Mouse (Mus musculus) skeletal muscle tissue, adult 2 months (tissue): Measurements from ENCODE around the gene Snrpd3.
A peak's percentile ranks its signal among the peaks of the same experiment; 100 is the strongest.
"Not testable (repeated sequence)": the region's sequence is repeated elsewhere in the genome, so short reads cannot be mapped to it uniquely, and the experiment has no call there.

Experiments used
- DNase-seq: peaks from one replicate; pipeline ENCODE4 v3.0.0-alpha.2; 2012; ENCODE audit warnings: low read depth, low spot score

Gene Snrpd3

GRCm38 (mm10) chr10:75501641-75502040 lies 15.7 kb upstream of the Snrpd3 start:
- no peak for DNase-seq

DNA sequence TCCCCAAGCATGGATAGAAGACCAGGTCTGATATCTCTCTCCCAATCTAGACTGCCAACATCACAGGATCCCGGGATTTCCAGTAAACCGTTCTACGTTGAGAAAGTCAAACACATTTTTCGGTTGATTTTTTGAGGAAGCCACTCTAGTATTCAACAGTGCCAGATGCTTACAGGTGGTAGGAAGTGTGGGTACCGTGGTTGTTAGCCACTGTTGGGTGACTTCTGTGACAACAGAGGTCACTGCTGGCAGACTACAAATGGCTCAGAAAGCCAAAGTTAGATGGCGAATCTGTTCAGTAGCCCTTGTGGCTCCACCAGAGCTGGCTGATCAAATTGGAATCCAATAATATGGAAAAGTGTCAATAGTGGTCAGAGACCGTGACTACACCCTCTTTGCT lies 13.7 kb upstream of the Snrpd3 start:
- DNase-seq: no peak

- peak; percentile 57 for DNase-seq
Observed at GRCm38 (mm10) chr10:75504234-75505129, 12.9 kb upstream of the Snrpd3 start.

- DNase-seq: no peak
Observed at GRCm38 (mm10) chr10:75505130-75505495, 12.2 kb upstream of the Snrpd3 start.

- DNase-seq: not testable (repeated sequence)
Observed at GRCm38 (mm10) chr10:75505928-75506327, 11.4 kb upstream of the Snrpd3 start.

DNA sequence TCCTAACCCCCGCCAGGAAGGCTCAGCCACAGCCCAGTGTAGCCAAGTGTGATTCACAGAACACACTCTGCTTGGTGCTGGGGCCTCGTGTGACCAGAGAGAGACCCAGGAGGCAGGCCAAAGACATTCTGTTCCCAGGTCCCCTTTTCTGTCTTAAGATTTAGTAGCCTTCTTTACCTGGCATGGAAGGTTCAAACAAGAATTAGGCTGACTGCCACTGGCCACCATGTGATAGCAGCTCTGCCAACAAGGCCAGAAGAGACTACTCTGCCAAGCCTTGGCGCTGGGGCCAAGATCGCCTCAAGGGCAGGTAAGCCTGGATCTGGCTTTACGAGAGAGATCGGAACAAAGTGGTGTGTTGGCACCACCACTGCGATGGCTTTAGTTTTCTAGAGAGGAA lies 6.9 kb upstream of the Snrpd3 start:
- peak; percentile 94 for DNase-seq

- no peak for DNase-seq
Observed at GRCm38 (mm10) chr10:75511060-75511459, 6.3 kb upstream of the Snrpd3 start.

DNA sequence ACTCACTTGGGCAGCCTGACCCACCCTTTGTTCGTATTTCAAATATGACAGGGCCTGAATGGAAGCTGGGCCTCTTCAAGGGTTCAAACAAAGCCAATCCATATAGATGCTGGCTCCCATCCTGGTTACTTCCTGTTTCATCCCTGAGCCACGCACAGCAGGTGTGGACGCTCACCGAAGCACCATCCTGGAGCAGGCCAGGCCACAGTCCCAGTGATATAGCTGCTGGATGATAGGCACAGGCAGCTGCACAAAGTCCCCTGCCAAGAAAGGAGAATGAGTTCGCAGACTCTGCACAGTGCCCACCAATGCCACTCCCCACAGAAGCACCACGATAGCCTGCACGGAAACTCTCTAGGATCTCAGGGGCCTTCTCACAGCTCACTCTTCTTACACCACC lies 5.5 kb upstream of the Snrpd3 start:
- DNase-seq: peak; percentile 73

DNA sequence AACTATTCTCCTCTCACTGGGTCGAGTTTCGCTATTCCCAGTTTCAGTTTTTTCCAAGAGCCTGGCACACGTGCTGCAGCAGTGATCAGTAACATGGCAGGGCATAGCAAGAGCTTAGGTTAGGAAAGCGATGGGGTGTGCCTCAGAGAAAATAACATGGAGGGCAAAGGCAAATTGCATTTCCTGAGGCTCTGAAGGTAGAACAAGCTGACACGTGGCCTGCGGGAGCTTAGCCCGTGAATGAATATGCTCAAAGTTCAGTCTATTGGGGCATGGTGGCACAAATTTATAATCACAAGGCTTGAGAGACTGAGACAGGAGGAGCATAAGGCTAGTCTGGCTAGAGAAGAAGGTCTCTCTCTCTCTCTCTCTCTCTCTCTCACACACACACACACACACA lies 4.6 kb upstream of the Snrpd3 start:
- no peak for DNase-seq

- DNase-seq: no peak
Observed at GRCm38 (mm10) chr10:75513306-75514067, 3.9 kb upstream of the Snrpd3 start.

DNA sequence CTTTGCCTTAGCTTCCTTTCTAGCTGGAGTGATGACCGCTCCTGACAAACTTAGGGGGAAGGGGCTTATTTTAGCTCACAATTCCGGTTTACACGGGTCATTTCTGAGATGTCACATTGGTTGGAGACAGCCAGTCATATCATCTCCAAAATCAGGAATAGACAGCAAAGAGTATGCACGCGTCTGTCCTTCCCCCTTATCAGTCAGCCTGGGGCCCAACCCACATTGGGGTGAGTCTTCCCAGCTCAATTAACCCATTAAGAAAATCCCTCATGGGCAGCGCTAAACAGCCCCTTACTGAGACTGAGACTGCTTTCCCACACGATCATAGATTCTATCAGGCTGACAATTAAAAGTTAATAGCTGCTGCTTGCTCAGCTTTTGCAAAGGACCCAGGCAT lies 3.0 kb upstream of the Snrpd3 start:
- no peak for DNase-seq

GRCm38 (mm10) chr10:75515216-75516037 lies 1.9 kb upstream of the Snrpd3 start:
- no peak for DNase-seq

DNA sequence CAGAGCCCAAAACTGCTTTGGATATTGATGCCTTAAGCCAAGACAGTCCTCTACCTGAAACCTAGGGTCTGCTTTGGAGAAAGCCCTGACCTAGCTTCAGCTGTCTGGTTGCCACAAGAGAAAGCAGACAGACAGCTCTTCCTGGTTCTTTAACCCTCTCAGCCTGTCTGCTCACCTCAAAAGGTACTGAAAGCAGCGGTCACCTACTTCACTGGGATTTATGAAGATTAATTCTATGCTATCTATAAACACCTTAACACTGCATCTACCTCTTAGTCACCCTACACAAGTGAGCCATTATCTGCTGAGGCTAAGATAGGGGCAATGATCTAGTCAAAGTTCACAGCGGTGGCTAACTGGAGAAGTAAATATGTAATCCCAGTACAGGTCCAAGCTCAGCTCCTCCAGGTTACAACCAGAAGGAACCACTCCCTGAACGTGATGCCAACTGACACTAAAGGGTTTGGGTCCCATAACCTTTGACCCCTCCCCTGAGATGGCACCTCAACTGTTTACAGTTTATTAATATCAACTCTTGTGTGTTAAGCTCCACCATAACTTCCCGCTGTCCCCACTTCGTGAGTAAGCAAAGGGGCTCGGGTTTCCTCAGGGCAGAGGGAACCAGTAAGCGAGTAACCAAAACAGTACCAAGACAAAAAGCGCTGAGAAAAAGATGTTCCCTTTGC lies 1.2 kb upstream of the Snrpd3 start:
- peak; percentile 51 for DNase-seq

- DNase-seq: no peak
Observed at GRCm38 (mm10) chr10:75516724-75517072, 653 bp upstream of the Snrpd3 start.

DNA sequence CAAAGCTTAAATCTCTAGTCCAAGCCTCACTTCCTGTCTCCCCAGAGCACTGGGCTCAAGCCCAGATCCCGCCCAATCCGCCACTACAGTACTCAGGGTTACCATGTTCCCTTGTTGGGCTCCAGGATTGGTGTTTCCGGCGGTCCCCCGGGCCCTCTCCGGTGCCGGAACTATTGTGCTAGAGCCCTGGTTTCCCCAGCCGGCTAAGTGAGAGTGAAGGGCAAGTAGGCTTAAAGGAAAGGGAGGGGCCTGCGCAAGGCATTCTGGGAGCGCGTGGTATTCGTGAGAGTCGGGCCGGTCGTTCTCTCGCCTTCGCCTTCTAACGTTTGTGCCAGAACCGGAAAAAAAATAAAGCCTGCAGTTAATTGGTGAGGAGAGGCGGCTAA lies 400 bp downstream of the Snrpd3 start, which contains the start of gene Gucd1:
Gene Gucd1 (minus strand): TSS at position 215 of the 386 bp plus-strand sequence.
- DNase-seq: peak; percentile 95

GRCm38 (mm10) chr10:75520581-75520980 lies 3.2 kb downstream of the Snrpd3 start:
- no peak for DNase-seq

GRCm38 (mm10) chr10:75521643-75522042 lies 4.3 kb downstream of the Snrpd3 start:
- DNase-seq: no peak

GRCm38 (mm10) chr10:75525450-75525849 lies 8.1 kb downstream of the Snrpd3 start:
- not testable (repeated sequence) for DNase-seq

DNA sequence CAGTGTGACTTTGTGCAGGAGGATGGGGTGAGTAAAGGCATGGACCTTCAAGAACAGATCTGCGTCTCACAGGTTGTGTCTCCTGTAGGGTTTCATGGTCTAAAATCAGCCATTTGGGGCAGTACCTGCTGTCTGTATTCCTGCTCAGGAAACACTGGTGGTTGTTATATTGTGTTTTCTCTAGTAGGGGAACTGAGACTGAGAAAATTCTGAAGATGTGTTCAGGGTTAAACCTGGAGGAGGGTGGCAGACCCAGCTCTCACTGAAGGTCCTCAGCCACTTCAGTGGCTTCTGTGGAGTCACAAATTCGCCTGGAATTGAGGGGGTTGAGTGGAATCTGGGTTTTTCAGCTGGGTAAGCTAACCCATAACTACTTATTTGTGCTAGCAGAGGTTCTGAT lies 13.0 kb downstream of the Snrpd3 start:
- DNase-seq: no peak

DNA sequence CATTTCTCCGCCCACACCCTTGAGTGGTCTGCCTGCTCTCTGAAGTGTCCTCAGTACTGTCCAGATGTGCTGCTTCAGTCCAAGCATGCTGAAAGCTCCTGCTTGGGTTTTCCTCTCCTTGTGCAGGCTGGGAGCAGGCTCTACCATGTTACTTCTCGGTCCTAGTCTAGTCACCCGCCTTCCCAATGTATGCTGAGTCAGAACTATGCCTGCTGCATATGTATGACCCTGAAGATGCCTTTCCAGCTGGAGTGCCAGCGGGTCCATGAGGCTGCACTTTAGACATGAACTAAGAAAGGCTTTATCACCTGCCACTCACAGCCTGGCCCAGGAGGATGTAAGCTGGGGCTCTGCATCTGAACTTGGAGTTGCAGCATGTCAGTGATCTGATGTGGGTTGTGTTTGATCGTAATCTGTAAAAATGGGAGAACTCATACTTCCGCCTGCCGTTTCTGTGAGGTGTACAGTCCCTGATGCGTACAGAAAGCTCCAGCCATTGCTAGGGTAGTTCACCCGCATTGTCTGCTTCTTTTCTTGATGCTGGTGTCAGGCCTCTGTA lies 14.3 kb downstream of the Snrpd3 start:
- no peak for DNase-seq

GRCm38 (mm10) chr10:75534216-75534615 lies 16.9 kb downstream of the Snrpd3 start:
- no peak for DNase-seq
